Mouse (Mus musculus): ENCODE results near the gene Cltrn. TPM values are rescaled to one million over a fixed set of nuclear protein-coding genes. Genes with fewer than 3 reads are reported as not detected.

Cltrn gene
- total RNA-seq (2021) = not detected
- long read RNA-seq, experiment 1 = 0 reads
- long read RNA-seq, experiment 2 = 0 reads

DNA sequence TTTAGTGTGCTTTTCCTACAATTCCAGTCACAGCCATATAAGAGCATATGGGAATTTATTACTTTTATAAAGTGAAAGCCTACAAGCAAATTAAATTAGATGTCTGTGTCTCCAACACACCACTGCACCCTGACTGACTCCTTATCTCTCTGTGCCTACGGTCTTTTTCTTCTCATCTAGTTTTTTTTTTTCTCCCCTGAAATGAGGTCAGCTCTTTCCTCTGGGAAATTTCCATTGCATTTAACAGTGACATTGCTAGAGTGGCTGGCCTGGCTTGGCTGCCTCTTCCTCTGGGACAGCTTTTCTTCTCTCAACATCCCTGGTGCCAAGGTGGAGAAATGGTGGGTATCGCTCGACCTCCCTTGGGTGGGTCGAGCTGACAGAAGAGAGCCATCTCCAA is at the start of gene Cltrn:
Gene Cltrn (plus strand): TSS at position 249 of the 400 bp plus-strand sequence.
- Histone ChIP-seq H3K27ac (no peak within 1 kb of the TSS), H3K4me3 (no peak within 1 kb of the TSS)
- intact Hi-C loops (cut with DNase I) = loop anchor here (10.0 kb wide), 1 partner anchor 86 kb away; no protein-coding TSS in a partner anchor
- DNase-seq = no peak
- no peak for TF ChIP-seq CTCF (IDR thresholded peaks at IDR 0.05)

DNA sequence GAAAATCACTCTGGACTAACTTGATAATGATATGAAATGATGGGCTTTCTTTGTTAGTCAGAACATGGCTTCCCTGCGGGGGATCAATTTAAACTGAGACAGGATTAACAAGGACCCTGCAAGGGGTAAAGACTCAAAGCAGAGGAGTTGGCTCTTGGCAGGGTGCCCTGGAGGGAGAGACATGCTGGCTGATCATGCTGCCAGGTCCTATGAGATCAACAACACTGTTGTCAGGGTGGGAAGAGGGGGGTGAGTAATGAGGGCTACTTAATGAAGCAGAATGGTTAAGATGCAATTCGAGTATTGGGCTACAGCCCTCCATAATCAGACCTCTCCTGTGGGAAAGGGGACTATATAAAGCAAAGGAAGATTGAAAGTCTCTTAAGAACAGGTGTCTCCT is 49.7 kb upstream of the Cltrn start:
- intact Hi-C loops (cut with DNase I) = no loop called here
- no peak for TF ChIP-seq CTCF (IDR thresholded peaks at IDR 0.05)
- no peak for DNase-seq
- no peak overlapping the region for H3K27ac ChIP-seq
- no peak overlapping the region for H3K4me3 ChIP-seq

DNA sequence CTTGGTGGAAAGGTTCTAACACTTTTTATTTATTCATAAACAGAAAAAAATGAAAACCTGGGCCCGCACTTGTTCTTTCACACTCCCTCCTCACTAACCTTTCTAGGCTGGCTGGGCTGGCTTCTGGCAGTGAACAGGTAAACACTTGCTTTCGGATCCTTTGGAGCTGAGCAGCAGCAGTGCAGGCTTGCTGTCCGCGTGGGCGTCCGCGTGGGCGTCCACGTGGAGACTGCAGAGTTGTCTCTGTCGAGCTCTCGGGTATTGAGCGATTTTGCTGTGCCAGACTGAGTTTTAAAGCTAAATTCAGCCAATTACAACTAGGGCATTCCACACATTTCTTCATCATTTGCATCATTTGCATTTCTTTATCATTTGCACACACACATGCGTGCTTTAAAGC is 46.6 kb upstream of the Cltrn start:
- Histone ChIP-seq H3K27ac (no peak overlapping the region), H3K4me3 (no peak overlapping the region)
- DNase-seq = no peak
- intact Hi-C loops (cut with DNase I) = no loop called here
- TF ChIP-seq CTCF (IDR thresholded peaks at IDR 0.05) = no peak

DNA sequence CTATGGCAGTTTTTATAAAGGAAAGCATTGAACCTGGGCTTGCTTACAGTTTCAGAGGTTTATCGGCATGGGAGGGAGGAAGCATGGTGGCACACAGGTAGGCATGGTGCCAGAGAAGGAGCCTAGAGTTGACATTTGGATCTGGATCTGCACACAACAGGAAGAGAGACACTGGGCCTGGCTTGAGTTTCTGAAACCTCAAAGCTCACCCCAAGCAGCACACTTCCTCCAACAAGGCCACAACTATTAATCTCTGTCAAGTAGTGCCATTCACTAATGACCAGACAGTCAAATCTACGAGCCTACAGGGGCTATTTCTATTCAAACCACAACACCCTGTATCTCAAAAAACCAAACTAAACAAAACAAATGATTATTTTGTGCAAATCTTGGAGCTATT is 41.9 kb upstream of the Cltrn start:
- Histone ChIP-seq H3K27ac (no peak overlapping the region), H3K4me3 (no peak overlapping the region)
- no peak for TF ChIP-seq CTCF (IDR thresholded peaks at IDR 0.05)
- no peak for DNase-seq
- intact Hi-C loops (cut with DNase I) = no loop called here

DNA sequence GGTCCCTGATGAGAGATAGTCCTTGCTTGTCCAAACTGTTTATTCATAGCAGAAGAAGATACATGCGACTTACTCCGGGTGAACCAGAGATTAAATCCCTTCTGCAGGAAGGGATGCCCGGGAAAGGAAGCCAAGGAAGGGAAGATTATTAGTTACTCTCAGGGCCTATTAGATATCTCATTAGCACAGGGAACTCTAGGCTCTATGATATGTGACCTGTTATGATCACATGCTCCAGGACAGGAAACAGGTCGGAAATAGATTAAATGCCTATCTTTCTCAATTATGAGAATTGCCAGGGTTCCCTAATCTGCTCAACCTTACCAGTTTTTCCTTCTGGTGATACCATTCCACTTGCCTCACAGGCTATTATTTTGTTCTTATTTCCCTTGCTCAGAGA is 32.9 kb upstream of the Cltrn start:
- no peak for TF ChIP-seq CTCF (IDR thresholded peaks at IDR 0.05)
- Histone ChIP-seq H3K4me3 (no peak overlapping the region), H3K27ac (no peak overlapping the region)
- intact Hi-C loops (cut with DNase I) = no loop called here
- DNase-seq = no peak

DNA sequence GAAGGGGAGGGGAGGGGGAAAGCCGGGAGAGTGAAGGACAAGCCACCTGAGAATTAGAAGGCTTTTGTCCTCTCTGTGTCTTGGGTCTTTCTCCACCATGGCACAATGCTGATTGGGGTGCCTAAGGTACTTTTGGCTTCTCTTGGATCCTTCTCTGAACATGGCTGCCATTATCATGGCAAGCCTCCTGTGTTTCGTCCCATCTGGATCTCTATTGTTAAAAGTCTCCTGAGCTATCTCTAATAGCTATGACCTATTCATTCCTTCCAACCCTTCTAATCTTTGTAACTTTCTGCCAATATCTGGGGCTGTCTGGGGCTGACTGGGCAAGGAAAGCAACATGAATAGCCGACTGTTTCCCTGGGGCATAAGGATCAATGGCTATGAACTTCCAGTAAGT is 30.1 kb upstream of the Cltrn start:
- TF ChIP-seq CTCF (IDR thresholded peaks at IDR 0.05) = no peak
- Histone ChIP-seq H3K4me3 (no peak overlapping the region), H3K27ac (no peak overlapping the region)
- intact Hi-C loops (cut with DNase I) = no loop called here
- no peak for DNase-seq

DNA sequence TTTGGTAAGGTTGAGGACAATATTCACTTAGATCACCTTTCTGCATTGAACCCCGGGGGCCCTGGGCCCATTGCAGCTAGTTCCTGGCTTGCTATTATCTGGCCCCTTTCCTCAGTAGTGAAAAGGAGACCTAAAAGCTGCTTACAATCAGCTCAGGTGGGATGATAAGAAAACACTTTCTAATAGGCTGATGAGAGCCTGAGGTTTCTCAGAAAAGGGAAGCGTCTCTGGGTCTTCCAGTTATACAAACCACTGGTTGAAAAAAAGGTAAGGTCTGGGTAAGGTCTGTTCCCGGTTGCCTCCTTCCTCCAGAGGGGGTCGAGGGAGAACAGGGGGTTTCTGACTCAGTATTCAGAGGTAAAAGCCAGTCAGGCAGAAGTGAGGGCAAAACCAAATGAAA is 29.6 kb upstream of the Cltrn start:
- DNase-seq = no peak
- TF ChIP-seq CTCF (IDR thresholded peaks at IDR 0.05) = no peak
- intact Hi-C loops (cut with DNase I) = no loop called here
- Histone ChIP-seq H3K27ac (no peak overlapping the region), H3K4me3 (no peak overlapping the region)

DNA sequence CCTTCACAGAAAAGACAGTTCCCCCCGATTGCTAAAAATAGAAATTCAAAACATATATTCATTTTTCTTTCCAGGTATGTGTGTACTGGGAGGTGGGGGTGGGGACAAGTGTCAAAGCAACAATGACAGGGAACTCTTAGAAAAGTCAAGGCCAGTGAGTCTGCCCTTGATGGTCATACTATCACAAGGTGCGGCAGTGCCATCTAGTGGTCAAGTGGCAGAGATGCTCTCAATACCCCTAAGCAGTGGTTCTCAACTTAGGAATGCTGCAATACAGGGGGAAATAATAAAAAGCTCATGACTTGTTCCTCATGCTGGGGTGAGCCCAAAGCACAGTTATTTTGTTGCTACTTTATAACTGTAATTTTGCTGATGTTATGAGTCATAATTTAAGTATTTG is 22.4 kb upstream of the Cltrn start:
- intact Hi-C loops (cut with DNase I) = loop anchor here (5.0 to 10.0 kb wide), 3 partner anchors 104 to 1151 kb away; no protein-coding TSS in a partner anchor

DNA sequence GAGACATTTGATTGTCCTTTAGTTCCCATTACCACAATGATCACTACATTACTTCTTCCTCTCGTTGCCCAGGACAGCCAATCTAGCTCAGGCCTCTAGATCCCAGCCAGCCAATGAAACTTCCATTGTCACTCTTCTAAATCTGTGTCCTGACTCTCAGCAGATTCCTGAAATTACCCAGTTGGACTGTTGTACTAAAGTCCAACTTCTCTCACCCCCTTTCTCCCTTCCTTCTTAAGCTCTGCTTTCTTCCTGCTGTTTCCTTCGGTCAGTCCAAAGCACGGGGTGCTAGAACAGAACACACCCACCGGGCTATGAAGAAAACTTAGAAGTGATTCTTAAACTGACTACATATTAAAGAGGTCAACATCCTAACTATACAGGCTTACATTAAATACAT is 19.7 kb upstream of the Cltrn start:
- Histone ChIP-seq H3K4me3 (no peak overlapping the region), H3K27ac (no peak overlapping the region)
- TF ChIP-seq CTCF (IDR thresholded peaks at IDR 0.05) = no peak
- no peak for DNase-seq
- intact Hi-C loops (cut with DNase I) = loop anchor here (5.0 to 10.0 kb wide), 3 partner anchors 107 to 1154 kb away; no protein-coding TSS in a partner anchor

More for the DNA sequence above, 22.4 kb upstream of the Cltrn start:
- no peak overlapping the region for H3K27ac ChIP-seq
- DNase-seq = peak; percentile 67
- no peak overlapping the region for H3K4me3 ChIP-seq
- TF ChIP-seq CTCF (IDR thresholded peaks at IDR 0.05) = peak; percentile 83

DNA sequence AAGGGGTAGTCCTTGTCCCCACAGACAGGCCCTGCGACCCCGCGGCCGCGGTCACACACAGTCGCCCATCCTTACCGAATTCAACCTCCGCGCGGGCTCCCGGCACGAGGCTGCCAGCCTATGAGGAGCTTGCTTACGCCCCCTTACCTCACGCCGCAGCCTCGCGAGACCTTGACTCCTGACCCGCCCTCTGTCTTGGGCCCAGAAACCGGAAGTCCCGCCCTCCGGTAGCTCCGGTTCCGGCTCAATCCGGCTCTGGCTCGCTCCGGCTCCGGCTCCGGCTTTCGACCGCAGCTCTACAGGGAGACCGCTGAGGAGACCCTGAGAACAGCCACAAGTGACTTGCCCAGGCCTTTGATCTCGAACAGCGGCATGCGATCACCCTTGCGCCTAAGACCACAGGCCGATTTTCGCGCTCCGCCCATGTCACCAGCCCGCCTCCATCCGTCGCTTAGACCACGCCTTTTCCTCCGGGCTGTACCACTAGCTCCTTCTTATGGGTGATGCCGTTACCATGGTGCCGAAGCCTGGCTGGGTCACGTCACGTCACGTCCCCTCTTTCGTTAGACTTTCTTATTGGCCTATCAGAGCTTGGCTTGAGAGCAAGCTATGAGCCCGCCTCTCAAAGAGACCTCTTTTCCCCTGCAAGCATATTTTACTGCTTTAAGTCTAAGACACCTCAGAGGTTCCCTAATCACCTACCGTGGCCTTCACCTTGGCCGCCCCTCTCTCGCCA is 12.4 kb upstream of the Cltrn start, which contains the start of gene Siah1b:
Gene Siah1b (minus strand): TSS at position 454 of the 736 bp plus-strand sequence.
- Histone ChIP-seq H3K4me3 (peak within 1 kb of the TSS; percentile 82), H3K27ac (peak within 1 kb of the TSS; percentile 95)
- DNase-seq = peak; percentile 95
- intact Hi-C loops (cut with DNase I) = no loop called here
- no peak for TF ChIP-seq CTCF (IDR thresholded peaks at IDR 0.05)

DNA sequence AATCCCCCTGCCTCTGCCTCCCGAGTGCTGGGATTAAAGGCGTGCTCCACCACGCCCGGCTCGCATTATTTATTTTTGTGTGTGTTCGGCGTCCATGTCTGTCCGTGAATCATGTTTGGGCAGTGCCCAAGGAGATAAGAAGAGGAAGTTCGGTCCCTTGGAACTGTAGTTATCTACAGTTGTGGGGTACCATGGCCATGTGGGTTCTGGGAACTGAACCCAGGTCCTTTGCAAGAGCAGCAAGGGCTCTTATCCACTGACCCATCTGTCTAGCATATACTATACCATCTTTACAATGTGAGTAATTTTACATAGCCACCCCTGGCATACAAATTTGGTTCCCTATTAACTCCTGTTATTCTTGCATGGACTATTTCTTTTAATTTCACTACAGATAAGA is 6.6 kb upstream of the Cltrn start:
- intact Hi-C loops (cut with DNase I) = loop anchor here (10.0 kb wide), 1 partner anchor 93 kb away; no protein-coding TSS in a partner anchor
- no peak for TF ChIP-seq CTCF (IDR thresholded peaks at IDR 0.05)
- DNase-seq = no peak
- H3K27ac ChIP-seq = no peak overlapping the region
- H3K4me3 ChIP-seq = no peak overlapping the region

DNA sequence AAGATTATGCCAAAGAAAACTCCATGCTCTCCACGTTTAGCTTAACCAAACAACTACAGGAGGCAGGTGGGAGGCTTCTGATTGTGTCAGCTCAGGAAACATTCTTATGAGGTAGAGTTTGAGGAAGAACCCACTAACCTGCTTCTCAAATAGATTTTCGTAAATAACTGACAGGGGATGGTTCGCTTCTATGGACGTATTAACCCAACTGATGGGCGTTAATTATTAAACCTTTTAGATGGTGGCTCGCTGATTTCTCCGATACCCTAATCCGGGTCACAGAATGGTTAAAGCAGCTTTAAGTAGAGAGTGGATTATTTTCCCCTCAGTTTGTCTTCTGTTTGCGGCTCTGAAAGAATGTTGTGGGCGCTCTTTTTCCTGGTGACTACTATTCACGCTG is 1.3 kb downstream of the Cltrn start:
- H3K27ac ChIP-seq = no peak overlapping the region
- no peak for TF ChIP-seq CTCF (IDR thresholded peaks at IDR 0.05)
- no peak overlapping the region for H3K4me3 ChIP-seq
- intact Hi-C loops (cut with DNase I) = loop anchor here (10.0 kb wide), 1 partner anchor 85 kb away; no protein-coding TSS in a partner anchor
- no peak for DNase-seq

DNA sequence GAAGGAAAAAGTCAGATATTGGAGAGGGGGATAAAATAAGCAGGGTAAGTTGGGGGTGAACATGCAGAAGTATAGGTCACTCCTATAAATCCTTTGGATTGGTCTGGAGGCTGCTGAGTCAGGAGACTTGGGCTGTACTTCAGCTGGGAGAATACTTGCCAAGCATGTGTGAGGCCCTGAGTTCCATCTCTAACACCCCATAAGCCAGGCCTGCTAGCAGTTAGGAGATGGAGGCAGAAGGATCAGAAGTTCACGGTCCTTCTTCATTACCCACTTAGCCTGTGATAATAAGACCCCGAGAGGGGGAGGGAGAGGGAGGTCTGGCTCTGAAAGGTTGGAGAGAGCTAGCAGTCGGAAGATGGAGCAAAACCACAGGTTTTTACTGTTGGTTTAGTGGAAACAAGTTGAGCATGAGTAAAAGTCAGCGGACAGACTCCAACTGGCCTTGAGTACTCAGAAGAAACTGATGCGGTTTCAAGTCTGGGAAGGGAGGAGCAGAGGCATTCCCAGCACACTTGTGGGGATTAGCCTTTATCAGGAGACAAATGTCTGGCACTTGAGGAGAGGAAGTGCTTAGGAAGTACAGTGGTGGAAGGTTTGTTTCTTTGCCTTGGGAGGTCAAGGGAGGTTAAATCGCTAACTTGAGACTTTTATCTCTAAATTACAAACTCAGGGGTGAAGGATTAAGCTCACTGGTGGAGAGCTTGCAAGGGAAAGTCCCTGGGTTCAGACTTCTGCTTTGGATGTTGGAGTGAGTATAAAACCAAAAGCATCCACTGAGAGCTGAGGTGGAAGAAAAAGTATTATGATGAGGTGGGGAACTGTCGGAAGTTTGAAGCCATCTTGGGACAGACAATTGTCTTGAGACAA is 3.9 kb downstream of the Cltrn start:
- no peak for DNase-seq

More for the DNA sequence above, 3.9 kb downstream of the Cltrn start:
- intact Hi-C loops (cut with DNase I) = no loop called here
- no peak overlapping the region for H3K4me3 ChIP-seq
- no peak overlapping the region; the same call in 1 of the 2 replicates for H3K27ac ChIP-seq
- TF ChIP-seq CTCF (IDR thresholded peaks at IDR 0.05) = no peak

Measured in gastrocnemius, adult 2 months (tissue).